Mouse (Mus musculus) MEL (cell line): ENCODE data around the gene Zfp553. TPM values are rescaled to one million over a fixed set of nuclear protein-coding genes. Genes with fewer than 3 reads are reported as not detected.

Source experiments
- JUND ChIP-seq: IDR thresholded peaks from 2 replicates; pipeline ENCODE4 v1.6.1; 2011; ENCODE audit warnings: low read depth, mild to moderate bottlenecking, improper control_type of control experiment, low read length
- polyA plus RNA-seq, 2 experiments: library from polyadenylated mRNA; stranded (reverse) in 1 of 2; unstranded in 1 of 2; fragments of >175 nt in 1 of 2; fragments of >200 nt in 1 of 2; gene quantifications; 2 replicates each; pipeline versions ENCODE4 v1.2.1 to v1.2.4; 2012; ENCODE audit warnings: low replicate concordance in 2 of 2, low read depth in 1 of 2; ENCODE audit not compliant: insufficient read length in 2 of 2, insufficient read depth in 1 of 2, missing spikeins in 1 of 2
- total RNA-seq: library from RNA; depleted of rRNA; stranded (reverse); fragments of 300-350 nt; gene quantifications from 2 replicates; pipeline ENCODE4 v1.2.3, GENCODE M21; 2012; rRNA removed

The Zfp553 gene
- total and polyA plus RNA-seq, 3 experiments: 14.6 to 19.0 TPM; not detected in 1

DNA sequence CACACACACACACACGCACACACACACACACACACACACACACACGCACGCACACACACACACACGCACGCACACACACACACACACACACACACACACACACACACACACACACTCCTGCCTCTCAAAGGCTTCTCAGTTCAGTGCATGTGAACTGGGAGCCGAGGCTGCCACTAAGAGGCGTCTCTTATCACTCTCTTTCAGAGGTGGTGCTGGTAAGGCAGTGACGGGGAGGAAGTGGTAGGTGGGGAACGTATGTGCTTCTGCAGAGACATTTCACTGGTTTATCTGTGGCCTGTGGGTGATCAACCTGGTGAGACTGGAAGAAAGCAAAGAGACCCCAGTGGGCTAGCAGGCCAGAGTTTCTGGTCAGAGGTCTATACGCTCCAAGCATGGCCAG, 52.3 kb downstream of the Zfp553 start (continued):
- TF ChIP-seq JUND: no peak

Other genes with a start within 250 kb of the Zfp553 start
- 19.4 and 19.8 TPM in 2 replicates for gene Mvp, start 218.4 kb upstream of the Zfp553 start, total RNA-seq
- 10 to 100 TPM in 1 of 2 experiments, not detected in 1; 20.6 TPM for gene Mvp, start 218.4 kb upstream of the Zfp553 start, polyA plus RNA-seq
- 0.39 TPM in 1 of 2 replicates, not detected in the other for gene Pagr1b, start 216.6 kb upstream of the Zfp553 start, total RNA-seq
- 1 to 10 TPM in 1 of 2 experiments, not detected in 1; 4.5 TPM for gene Pagr1b, start 216.6 kb upstream of the Zfp553 start, polyA plus RNA-seq
- 55.4 and 60.2 TPM in 2 replicates for gene Pagr1a, start 215.7 kb upstream of the Zfp553 start, total RNA-seq
- 10 to 100 TPM in 1 of 2 experiments, not detected in 1; 85.9 TPM for gene Pagr1a, start 215.7 kb upstream of the Zfp553 start, polyA plus RNA-seq
- 13.8 and 20.5 TPM in 2 replicates for gene Gm42742, start 212.0 kb upstream of the Zfp553 start, total RNA-seq
- 10 to 100 TPM in 1 of 2 experiments, not detected in 1; 27.2 TPM for gene Gm42742, start 212.0 kb upstream of the Zfp553 start, polyA plus RNA-seq
- gene Prrt2, start 211.8 kb upstream of the Zfp553 start, total RNA-seq: 0.12 and 0.13 TPM in 2 replicates
- 1 to 10 TPM in 1 of 2 experiments, not detected in 1; 1.4 TPM for gene Prrt2, start 211.8 kb upstream of the Zfp553 start, polyA plus RNA-seq
- gene Maz, start 206.0 kb upstream of the Zfp553 start, total RNA-seq: 231 and 234 TPM in 2 replicates
- 100 to 1,000 TPM in 1 of 2 experiments, not detected in 1; 540 TPM for gene Maz, start 206.0 kb upstream of the Zfp553 start, polyA plus RNA-seq
- gene Kif22, start 190.6 kb upstream of the Zfp553 start, total RNA-seq: 57.7 and 75.7 TPM in 2 replicates
- 100 to 1,000 TPM; 119 to 298 TPM for gene Kif22, start 190.6 kb upstream of the Zfp553 start, polyA plus RNA-seq
- gene Zg16, start 145.7 kb upstream of the Zfp553 start, total RNA-seq: 57.1 and 89.3 TPM in 2 replicates
- gene Zg16, start 145.7 kb upstream of the Zfp553 start, polyA plus RNA-seq: 10 to 100 TPM in 1 of 2 experiments, not detected in 1; 50.4 TPM
- gene AI467606, start 141.7 kb upstream of the Zfp553 start, total RNA-seq: 51.1 and 54.9 TPM in 2 replicates
- 100 to 1,000 TPM in 1 of 2 experiments, 10 to 100 TPM in 1; 79.4 to 101 TPM for gene AI467606, start 141.7 kb upstream of the Zfp553 start, polyA plus RNA-seq
- gene Qprt, start 110.8 kb upstream of the Zfp553 start, total RNA-seq: 2.5 and 2.7 TPM in 2 replicates
- gene Qprt, start 110.8 kb upstream of the Zfp553 start, polyA plus RNA-seq: 1 to 10 TPM in 1 of 2 experiments, not detected in 1; 3.7 TPM
- 169 and 182 TPM in 2 replicates for gene Spn, start 95.2 kb upstream of the Zfp553 start, total RNA-seq
- 100 to 1,000 TPM; 135 to 184 TPM for gene Spn, start 95.2 kb upstream of the Zfp553 start, polyA plus RNA-seq
- 55.6 and 64.8 TPM in 2 replicates for gene Cd2bp2, start 37.0 kb upstream of the Zfp553 start, total RNA-seq
- gene Cd2bp2, start 37.0 kb upstream of the Zfp553 start, polyA plus RNA-seq: 10 to 100 TPM in 1 of 2 experiments, not detected in 1; 56.7 TPM
- gene Tbc1d10b, start 24.6 kb upstream of the Zfp553 start, total RNA-seq: 37.4 and 43.3 TPM in 2 replicates
- 10 to 100 TPM in 1 of 2 experiments, not detected in 1; 70.3 TPM for gene Tbc1d10b, start 24.6 kb upstream of the Zfp553 start, polyA plus RNA-seq
- 8.3 and 11.2 TPM in 2 replicates for gene Mylpf, start 24.2 kb upstream of the Zfp553 start, total RNA-seq
- gene Mylpf, start 24.2 kb upstream of the Zfp553 start, polyA plus RNA-seq: 1 to 10 TPM in 1 of 2 experiments, not detected in 1; 9.1 TPM
- 30.6 and 41.3 TPM in 2 replicates for gene Sept1, start 69 bp downstream of the Zfp553 start, total RNA-seq
- gene Sept1, start 69 bp downstream of the Zfp553 start, polyA plus RNA-seq: 100 to 1,000 TPM in 1 of 2 experiments, not detected in 1; 116 TPM
- 33.4 and 37.6 TPM in 2 replicates for gene Zfp771, start 11.2 kb downstream of the Zfp553 start, total RNA-seq
- gene Zfp771, start 11.2 kb downstream of the Zfp553 start, polyA plus RNA-seq: 10 to 100 TPM in 1 of 2 experiments, not detected in 1; 58.3 TPM
- gene Dctpp1, start 27.6 kb downstream of the Zfp553 start, total RNA-seq: 238 and 253 TPM in 2 replicates
- 100 to 1,000 TPM in 1 of 2 experiments, not detected in 1; 290 TPM for gene Dctpp1, start 27.6 kb downstream of the Zfp553 start, polyA plus RNA-seq
- gene Sephs2, start 41.0 kb downstream of the Zfp553 start, total RNA-seq: 177 and 182 TPM in 2 replicates
- 100 to 1,000 TPM in 1 of 2 experiments, not detected in 1; 109 TPM for gene Sephs2, start 41.0 kb downstream of the Zfp553 start, polyA plus RNA-seq
- 0.92 and 1.3 TPM in 2 replicates for gene Itgal, start 63.2 kb downstream of the Zfp553 start, total RNA-seq
- gene Itgal, start 63.2 kb downstream of the Zfp553 start, polyA plus RNA-seq: 1 to 10 TPM in 1 of 2 experiments, not detected in 1; 9.7 TPM
- 4.3 and 5.4 TPM in 2 replicates for gene Zfp768, start 112.5 kb downstream of the Zfp553 start, total RNA-seq
- 10 to 100 TPM in 1 of 2 experiments, not detected in 1; 12.0 TPM for gene Zfp768, start 112.5 kb downstream of the Zfp553 start, polyA plus RNA-seq
- gene Zfp747, start 143.0 kb downstream of the Zfp553 start, total RNA-seq: 6.9 and 7.5 TPM in 2 replicates
- 1 to 10 TPM in 1 of 2 experiments, not detected in 1; 6.2 TPM for gene Zfp747, start 143.0 kb downstream of the Zfp553 start, polyA plus RNA-seq
- gene 9130019O22Rik, start 154.1 kb downstream of the Zfp553 start, total RNA-seq: 1.4 and 2.1 TPM in 2 replicates
- gene 9130019O22Rik, start 154.1 kb downstream of the Zfp553 start, polyA plus RNA-seq: 1 to 10 TPM in 1 of 2 experiments, not detected in 1; 1.5 TPM
- gene E430018J23Rik, start 160.6 kb downstream of the Zfp553 start, total RNA-seq: 2.3 and 2.5 TPM in 2 replicates
- gene E430018J23Rik, start 160.6 kb downstream of the Zfp553 start, polyA plus RNA-seq: 1 to 10 TPM in 1 of 2 experiments, not detected in 1; 2.1 TPM
- gene Zfp764, start 173.8 kb downstream of the Zfp553 start, total RNA-seq: 3.7 and 4.1 TPM in 2 replicates
- gene Zfp764, start 173.8 kb downstream of the Zfp553 start, polyA plus RNA-seq: 1 to 10 TPM in 1 of 2 experiments, not detected in 1; 3.1 TPM
- gene Zfp688, start 189.0 kb downstream of the Zfp553 start, total RNA-seq: 8.6 and 11.1 TPM in 2 replicates
- gene Zfp688, start 189.0 kb downstream of the Zfp553 start, polyA plus RNA-seq: 10 to 100 TPM in 1 of 2 experiments, not detected in 1; 18.1 TPM
- gene Zfp689, start 216.1 kb downstream of the Zfp553 start, total RNA-seq: 4.0 and 4.9 TPM in 2 replicates
- 1 to 10 TPM in 1 of 2 experiments, not detected in 1; 7.2 TPM for gene Zfp689, start 216.1 kb downstream of the Zfp553 start, polyA plus RNA-seq
- gene Prr14, start 226.6 kb downstream of the Zfp553 start, total RNA-seq: 10.8 and 11.7 TPM in 2 replicates
- gene Prr14, start 226.6 kb downstream of the Zfp553 start, polyA plus RNA-seq: 10 to 100 TPM in 1 of 2 experiments, not detected in 1; 45.9 TPM
- 7.5 TPM in 2 replicates for gene Fbrs, start 246.1 kb downstream of the Zfp553 start, total RNA-seq
- 10 to 100 TPM in 1 of 2 experiments, not detected in 1; 53.3 TPM for gene Fbrs, start 246.1 kb downstream of the Zfp553 start, polyA plus RNA-seq